Mouse (Mus musculus): ENCODE measurements around the gene Fem1b. TPM values are rescaled to one million over a fixed set of nuclear protein-coding genes. Genes with fewer than 3 reads are reported as not detected.

Gene Fem1b
- polyA plus RNA-seq, 1 experiment from 2014 or later, result 17.1 TPM

DNA sequence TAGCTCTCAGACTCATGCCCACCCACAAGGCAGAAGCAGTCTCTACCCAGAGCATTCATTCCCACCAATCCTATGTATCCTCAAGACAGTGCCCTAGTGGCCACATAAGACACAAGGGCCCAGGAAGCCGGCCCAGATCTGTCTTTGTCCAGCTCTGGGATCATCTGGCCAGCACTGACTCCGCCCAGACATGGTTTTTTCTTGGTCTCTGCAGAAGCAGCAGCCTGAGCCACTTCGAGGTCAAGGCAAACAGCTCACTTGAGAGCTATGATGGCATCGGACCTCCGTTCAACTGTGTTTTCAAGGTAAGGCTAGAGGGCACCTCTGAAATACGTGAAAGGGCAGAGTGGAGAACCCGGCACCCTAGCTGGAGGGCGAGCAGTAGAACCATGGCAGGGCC, 39.0 kb downstream of the Fem1b start:
- Histone ChIP-seq H3K27me3 (replicated peaks) (no peaks in the 10 kb centered on the region), H3K27ac (no peak overlapping the region), H3K4me3 (replicated peaks) (no peak overlapping the region), H3K9me3 (no peaks in the 10 kb centered on the region), H3K4me1 (no peaks in the 10 kb centered on the region), H3K4me2 (no peak overlapping the region), H3K9ac (no peak overlapping the region), H3K36me3 (no peaks in the 10 kb centered on the region)
- no peak for ATAC-seq (ENCODE audit: insufficient read depth, low FRiP score, low read depth)
- WGBS, result 65% methylated on average over 8 of the region's 8 CpGs

DNA sequence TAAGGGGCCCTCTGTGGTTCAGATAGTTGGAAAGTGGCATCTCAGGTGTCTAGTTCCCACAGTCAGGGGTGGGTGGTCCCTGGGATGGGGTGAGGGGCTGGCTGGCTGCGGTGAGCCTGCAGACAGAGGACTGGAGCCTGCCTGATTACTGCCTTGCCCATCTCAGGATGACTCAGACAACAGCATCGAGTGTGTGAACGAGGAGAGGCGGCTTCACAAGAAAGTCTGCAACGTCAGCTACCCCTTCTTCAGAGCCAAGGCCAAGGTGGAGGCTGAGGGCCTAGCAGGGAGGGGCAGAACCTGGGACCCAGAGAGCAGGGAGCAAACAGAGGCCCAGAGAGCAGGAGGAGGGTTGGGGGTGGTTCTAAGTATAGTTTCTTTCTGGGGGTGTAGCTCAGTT, 43.4 kb downstream of the Fem1b start:
- WGBS, result 76% methylated on average over 5 of the region's 5 CpGs
- Histone ChIP-seq H3K9ac (no peak overlapping the region), H3K27me3 (replicated peaks) (no peaks in the 10 kb centered on the region), H3K27ac (no peak overlapping the region), H3K36me3 (no peaks in the 10 kb centered on the region), H3K4me1 (no peaks in the 10 kb centered on the region), H3K4me3 (replicated peaks) (no peak overlapping the region), H3K4me2 (no peak overlapping the region), H3K9me3 (no peaks in the 10 kb centered on the region)
- no peak for ATAC-seq (ENCODE audit: insufficient read depth, low FRiP score, low read depth)

DNA sequence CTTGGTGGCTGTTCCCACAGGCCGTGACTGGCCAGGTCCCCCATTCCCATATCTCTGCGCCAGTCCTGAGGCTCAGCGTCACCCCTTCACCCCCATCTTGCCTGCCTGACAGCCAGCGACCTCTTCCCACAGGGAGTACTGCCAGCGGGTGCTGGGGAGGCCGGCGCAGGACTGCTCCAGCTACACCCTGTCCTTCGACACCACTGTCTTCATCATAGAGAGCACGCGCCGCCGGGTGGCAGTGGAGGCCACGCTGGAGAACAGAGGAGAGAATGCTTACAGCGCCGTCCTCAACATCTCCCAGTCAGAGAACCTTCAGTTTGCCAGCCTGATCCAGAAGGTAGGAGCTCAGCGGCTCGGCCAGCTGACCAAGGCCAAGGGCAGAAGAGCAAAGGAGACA, 44.3 kb downstream of the Fem1b start:
- Histone ChIP-seq H3K4me2 (no peak overlapping the region), H3K4me1 (no peaks in the 10 kb centered on the region), H3K27ac (no peak overlapping the region), H3K9me3 (no peaks in the 10 kb centered on the region), H3K9ac (no peak overlapping the region), H3K27me3 (replicated peaks) (no peaks in the 10 kb centered on the region), H3K4me3 (replicated peaks) (no peak overlapping the region), H3K36me3 (no peaks in the 10 kb centered on the region)
- WGBS, result 75% methylated on average over 17 of the region's 17 CpGs
- no peak for ATAC-seq (ENCODE audit: insufficient read depth, low FRiP score, low read depth)

DNA sequence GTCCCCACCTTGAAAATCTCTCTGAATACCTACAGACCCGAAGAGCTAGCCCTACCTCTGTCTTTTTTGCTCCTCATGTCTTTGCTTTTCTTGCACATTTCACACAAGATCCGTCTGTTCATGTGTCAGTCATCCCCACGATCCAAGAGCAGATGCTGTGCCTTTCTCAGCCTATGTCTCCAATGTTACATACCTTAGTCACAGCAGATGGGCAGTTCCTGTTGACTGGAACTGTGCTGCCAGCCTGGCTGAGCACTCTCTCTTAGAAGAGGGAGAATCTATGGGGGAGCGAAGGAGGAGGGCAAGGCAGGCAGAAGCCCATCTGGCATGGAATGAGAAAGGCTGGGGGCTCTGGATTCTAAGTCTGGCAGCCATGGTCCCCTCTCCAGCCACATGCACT, 46.4 kb downstream of the Fem1b start:
- Histone ChIP-seq H3K4me2 (no peak overlapping the region), H3K4me1 (no peaks in the 10 kb centered on the region), H3K9me3 (no peaks in the 10 kb centered on the region), H3K4me3 (replicated peaks) (no peak overlapping the region), H3K9ac (no peak overlapping the region), H3K27me3 (replicated peaks) (no peaks in the 10 kb centered on the region), H3K27ac (no peak overlapping the region), H3K36me3 (no peaks in the 10 kb centered on the region)
- no peak for ATAC-seq (ENCODE audit: insufficient read depth, low FRiP score, low read depth)
- 75% methylated on average over 4 of the region's 4 CpGs for WGBS

DNA sequence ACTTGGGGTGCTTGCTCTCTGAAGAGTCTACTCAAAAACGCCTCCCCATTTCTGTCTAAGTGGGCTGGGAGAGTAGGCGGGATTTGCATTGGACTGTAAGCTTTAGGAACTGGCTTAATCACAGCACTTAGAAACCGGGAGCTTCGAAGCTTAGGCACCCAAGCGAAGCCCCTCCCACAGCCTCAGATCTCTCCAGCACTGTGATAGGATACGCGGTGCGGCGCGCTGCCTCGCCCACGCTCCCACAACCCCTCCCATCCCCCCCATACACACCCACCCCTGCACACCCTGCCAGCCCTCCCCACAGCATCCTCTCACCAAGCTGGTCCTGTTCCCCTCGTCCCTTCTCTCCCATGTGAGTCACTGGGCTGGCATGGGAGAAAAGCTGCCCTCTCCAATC, 48.3 kb downstream of the Fem1b start:
- Histone ChIP-seq H3K4me2 (peak overlapping the region; percentile 29; the same call in 1 of the 2 replicates), H3K27ac (no peak overlapping the region), H3K4me3 (replicated peaks) (no peak overlapping the region), H3K36me3 (no peaks in the 10 kb centered on the region), H3K4me1 (no peaks in the 10 kb centered on the region), H3K27me3 (replicated peaks) (no peaks in the 10 kb centered on the region), H3K9me3 (no peaks in the 10 kb centered on the region), H3K9ac (no peak overlapping the region)
- 18% methylated on average over 13 of the region's 13 CpGs for WGBS
- ATAC-seq (ENCODE audit: insufficient read depth, low FRiP score, low read depth), result no peak

DNA sequence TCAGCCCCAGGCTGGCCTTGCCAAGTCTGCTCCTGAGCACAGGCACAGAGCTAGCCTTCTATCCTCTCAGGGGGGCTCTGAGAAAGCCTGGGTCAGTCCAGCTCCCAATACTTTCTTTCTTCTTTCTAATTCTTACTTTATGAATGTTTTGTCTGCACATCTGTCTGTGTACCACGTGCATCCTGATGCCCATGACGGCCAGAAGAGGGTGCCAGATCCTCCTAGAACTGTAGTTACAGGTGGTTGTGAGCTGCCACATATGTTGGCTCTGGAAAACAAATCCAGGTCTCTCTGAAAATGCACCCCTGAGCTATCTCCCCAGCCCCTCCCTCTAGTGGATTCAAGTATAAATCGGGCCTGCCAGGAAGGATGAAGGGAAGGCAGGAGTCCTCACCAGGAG, 52.1 kb downstream of the Fem1b start:
- H3K4me2 ChIP-seq, result no peak overlapping the region
- H3K9me3 ChIP-seq, result no peaks in the 10 kb centered on the region
- H3K36me3 ChIP-seq, result no peaks in the 10 kb centered on the region
- 61% methylated on average over 3 of the region's 3 CpGs for WGBS
- H3K4me3 ChIP-seq (replicated peaks), result no peak overlapping the region
- no peak overlapping the region for H3K27ac ChIP-seq
- H3K4me1 ChIP-seq, result no peaks in the 10 kb centered on the region
- H3K9ac ChIP-seq, result no peak overlapping the region
- ATAC-seq (ENCODE audit: insufficient read depth, low FRiP score, low read depth), result no peak
- no peaks in the 10 kb centered on the region for H3K27me3 ChIP-seq (replicated peaks)

DNA sequence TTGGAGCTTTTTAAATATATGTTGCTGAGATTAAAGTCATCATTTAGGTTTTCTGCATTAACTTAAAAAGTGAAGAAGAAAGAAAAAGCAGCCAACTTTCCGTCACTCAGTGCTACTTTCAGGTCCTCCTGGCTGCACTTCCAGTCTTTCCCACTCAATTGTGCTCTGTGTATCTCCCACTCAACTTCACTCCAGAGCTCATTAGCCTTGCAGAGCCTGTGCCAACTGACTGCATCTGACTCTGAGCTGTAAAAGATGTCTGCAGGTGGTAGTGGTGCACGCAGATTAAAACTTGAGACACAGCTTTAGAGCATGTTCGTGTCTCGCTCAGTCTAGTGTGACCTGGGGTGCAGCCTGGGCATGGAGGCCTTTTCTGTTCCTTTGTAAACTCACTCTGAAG, 53.4 kb downstream of the Fem1b start:
- no peak overlapping the region for H3K4me3 ChIP-seq (replicated peaks)
- no peaks in the 10 kb centered on the region for H3K4me1 ChIP-seq
- H3K27ac ChIP-seq, result no peak overlapping the region
- H3K9me3 ChIP-seq, result no peaks in the 10 kb centered on the region
- no peaks in the 10 kb centered on the region for H3K27me3 ChIP-seq (replicated peaks)
- H3K4me2 ChIP-seq, result no peak overlapping the region
- 86% methylated on average over 4 of the region's 4 CpGs for WGBS
- no peak for ATAC-seq (ENCODE audit: insufficient read depth, low FRiP score, low read depth)
- no peaks in the 10 kb centered on the region for H3K36me3 ChIP-seq
- H3K9ac ChIP-seq, result no peak overlapping the region

DNA sequence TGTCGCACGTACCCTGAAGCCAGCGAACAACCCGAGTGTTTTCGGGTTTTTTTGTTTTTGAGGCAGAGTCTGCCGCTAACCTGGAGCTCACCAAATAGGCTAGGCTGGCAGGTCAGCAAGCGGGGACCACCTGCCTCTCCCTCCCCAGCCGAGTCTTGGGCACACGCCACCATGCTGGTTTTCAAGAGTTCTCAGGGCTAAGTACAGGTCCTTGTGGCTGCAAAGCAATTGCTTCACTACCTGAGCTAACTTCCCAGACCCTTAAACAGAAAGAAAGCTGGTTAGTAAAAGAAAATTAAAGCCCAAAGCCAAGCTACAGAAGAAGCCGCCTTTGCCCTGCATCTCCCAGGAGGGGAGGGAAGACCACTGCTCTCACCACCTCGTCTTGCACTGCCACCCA, 61.4 kb downstream of the Fem1b start:
- no peak overlapping the region for H3K4me3 ChIP-seq (replicated peaks)
- H3K27me3 ChIP-seq (replicated peaks), result no peaks in the 10 kb centered on the region
- no peak overlapping the region for H3K27ac ChIP-seq
- H3K4me2 ChIP-seq, result no peak overlapping the region
- WGBS, result 89% methylated on average over 11 of the region's 11 CpGs
- H3K36me3 ChIP-seq, result no peaks in the 10 kb centered on the region
- no peak overlapping the region for H3K9ac ChIP-seq
- no peak for ATAC-seq (ENCODE audit: insufficient read depth, low FRiP score, low read depth)
- no peaks in the 10 kb centered on the region for H3K9me3 ChIP-seq
- H3K4me1 ChIP-seq, result 0 out of 2 replicates have a peak, but pooled peaks cover 3% of the 10 kb centered on the region

DNA sequence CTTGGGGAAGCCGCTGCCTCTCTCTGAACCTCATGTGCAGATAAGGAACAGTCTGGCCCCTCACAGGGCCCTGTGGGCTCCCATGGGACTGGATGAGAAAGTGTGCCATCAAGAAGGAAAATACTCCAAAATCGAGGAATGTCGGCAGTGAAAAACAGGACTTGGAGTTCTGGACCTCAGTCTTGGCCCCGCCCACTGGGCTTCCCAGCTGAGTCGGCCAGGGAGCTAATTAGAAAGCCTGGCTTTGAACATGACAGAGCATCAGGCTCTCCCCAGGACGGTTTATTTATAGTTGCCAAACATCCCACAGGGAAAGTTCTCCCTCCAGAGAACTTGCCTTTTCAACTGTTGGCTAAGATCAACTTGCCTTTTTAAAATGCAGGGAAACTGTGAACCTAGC, 62.1 kb downstream of the Fem1b start:
- no peaks in the 10 kb centered on the region for H3K9me3 ChIP-seq
- H3K9ac ChIP-seq, result no peak overlapping the region
- WGBS, result 47% methylated on average over 6 of the region's 6 CpGs
- H3K4me1 ChIP-seq, result 0 out of 2 replicates have a peak, but pooled peaks cover 3% of the 10 kb centered on the region
- no peak overlapping the region for H3K27ac ChIP-seq
- no peak for ATAC-seq (ENCODE audit: insufficient read depth, low FRiP score, low read depth)
- no peak overlapping the region for H3K4me3 ChIP-seq (replicated peaks)
- no peaks in the 10 kb centered on the region for H3K27me3 ChIP-seq (replicated peaks)
- peak overlapping the region; percentile 5; the same call in 1 of the 2 replicates for H3K4me2 ChIP-seq
- no peaks in the 10 kb centered on the region for H3K36me3 ChIP-seq

DNA sequence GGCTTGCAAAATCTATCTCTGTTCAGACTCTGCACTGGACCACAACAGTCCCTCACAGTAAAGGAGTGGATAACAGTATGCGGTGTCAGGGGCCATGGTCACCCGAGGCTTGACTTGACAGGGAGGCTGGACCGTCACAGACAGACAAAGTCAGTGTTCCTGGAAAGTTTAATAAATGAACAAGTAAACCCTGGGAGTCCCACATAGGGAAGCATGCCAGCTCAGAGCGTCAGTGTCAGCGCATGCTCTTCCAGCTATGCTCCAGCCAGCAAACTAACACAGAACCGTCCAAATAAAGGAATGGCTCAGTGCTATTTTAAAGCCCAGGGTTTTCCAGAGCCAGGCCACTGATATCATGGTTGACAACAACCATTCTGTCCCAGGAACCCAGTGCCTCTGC, 65.1 kb downstream of the Fem1b start:
- Histone ChIP-seq H3K27me3 (replicated peaks) (no peaks in the 10 kb centered on the region), H3K9ac (no peak overlapping the region), H3K4me1 (0 out of 2 replicates have a peak, but pooled peaks cover 3% of the 10 kb centered on the region), H3K4me2 (no peak overlapping the region), H3K9me3 (no peaks in the 10 kb centered on the region), H3K27ac (no peak overlapping the region), H3K4me3 (replicated peaks) (no peak overlapping the region), H3K36me3 (no peaks in the 10 kb centered on the region)
- 51% methylated on average over 6 of the region's 6 CpGs for WGBS
- ATAC-seq (ENCODE audit: insufficient read depth, low FRiP score, low read depth), result no peak

DNA sequence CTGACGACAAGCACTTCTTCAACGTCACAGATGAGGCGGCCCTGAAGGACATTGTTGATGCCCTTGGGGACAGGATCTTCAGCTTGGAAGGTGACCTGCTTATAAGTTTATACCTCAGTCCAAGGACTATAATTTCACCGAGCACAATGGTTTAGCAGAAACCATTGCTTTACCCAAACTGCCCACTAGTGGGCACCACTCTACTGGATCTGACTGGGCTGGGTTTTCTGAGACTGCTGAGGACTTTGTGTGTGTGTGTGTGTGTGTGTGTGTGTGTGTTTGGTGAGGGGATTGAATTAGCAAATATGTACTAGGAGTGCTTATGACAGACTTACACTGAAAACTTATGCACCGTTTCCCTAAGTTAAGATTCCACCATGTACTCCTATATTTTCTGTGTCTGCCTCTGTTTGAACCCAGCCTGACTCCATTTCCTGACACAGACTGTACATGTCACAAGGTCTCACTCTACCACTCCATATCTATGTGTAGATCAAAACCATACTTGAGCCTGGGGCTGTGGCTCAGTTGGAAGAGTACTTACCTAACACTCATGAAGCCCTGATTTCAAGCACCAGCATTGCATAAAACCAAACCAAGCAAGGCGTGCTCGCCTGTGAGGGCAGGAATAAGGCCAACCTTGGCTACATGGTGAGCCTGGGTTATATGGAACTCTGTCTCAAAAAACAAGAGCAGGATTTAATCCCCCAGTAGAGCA, 67.0 kb downstream of the Fem1b start:
- 55% methylated on average over 7 of the region's 7 CpGs for WGBS
- no peaks in the 10 kb centered on the region for H3K36me3 ChIP-seq
- H3K4me1 ChIP-seq, result 0 out of 2 replicates have a peak, but pooled peaks cover 3% of the 10 kb centered on the region
- no peak overlapping the region for H3K27ac ChIP-seq
- no peak overlapping the region for H3K4me2 ChIP-seq
- H3K27me3 ChIP-seq (replicated peaks), result no peaks in the 10 kb centered on the region
- no peak overlapping the region for H3K9ac ChIP-seq
- no peak overlapping the region for H3K4me3 ChIP-seq (replicated peaks)
- H3K9me3 ChIP-seq, result no peaks in the 10 kb centered on the region
- no peak for ATAC-seq (ENCODE audit: insufficient read depth, low FRiP score, low read depth)

Data from stomach, embryonic 15.5 days (tissue).